Mouse (Mus musculus): ENCODE data around the gene Ccdc71l.

DNA sequence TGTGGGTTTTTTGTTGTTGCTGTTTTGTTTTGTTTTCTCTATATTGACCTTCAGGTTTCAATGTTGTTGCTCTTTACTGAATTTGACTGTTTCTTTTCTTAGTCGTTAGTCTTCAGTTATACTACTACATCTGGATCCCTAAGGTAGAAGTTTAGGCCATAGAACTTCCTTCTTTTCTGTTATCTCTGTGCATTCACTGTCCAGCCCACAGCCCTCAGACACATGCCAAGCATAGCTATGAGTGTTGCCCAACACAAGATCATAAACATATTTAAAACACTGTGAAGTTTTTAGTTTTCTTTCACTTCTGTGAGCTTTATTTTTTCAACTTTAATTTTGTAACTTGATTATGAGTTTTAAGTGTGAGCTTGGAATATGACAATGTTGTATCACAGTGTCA lies 41.0 kb downstream of the Ccdc71l start:
- TF ChIP-seq GATA1 (IDR thresholded peaks at IDR 0.05; ENCODE audit: borderline replicate concordance, low read length): no peak
- no peak for TF ChIP-seq CTCF (IDR thresholded peaks at IDR 0.05; ENCODE audit: low read depth, low read length)
- TF ChIP-seq POLR2AphosphoS5 (IDR thresholded peaks at IDR 0.05; ENCODE audit: insufficient replicate concordance, low read depth, low read length): no peak
- TF ChIP-seq TAL1 (conservative IDR thresholded peaks at IDR 0.05; ENCODE audit: low read depth, low read length): no peak
- no peak for TF ChIP-seq GATA2 (IDR thresholded peaks at IDR 0.05; ENCODE audit: borderline replicate concordance, low read depth, low read length)

All from G1E (cell line).